Mouse (Mus musculus) c-Kit-positive CD71-positive TER-119-negative erythroid progenitor cells, embryonic 14.5 days (primary cell): ENCODE results near the gene Egr4.

ENCODE experiments used
- DNase-seq: peaks from one replicate; pipeline ENCODE4 v3.0.0-alpha.2; 2013; ENCODE audit warnings: low read depth

The Egr4 gene

DNA sequence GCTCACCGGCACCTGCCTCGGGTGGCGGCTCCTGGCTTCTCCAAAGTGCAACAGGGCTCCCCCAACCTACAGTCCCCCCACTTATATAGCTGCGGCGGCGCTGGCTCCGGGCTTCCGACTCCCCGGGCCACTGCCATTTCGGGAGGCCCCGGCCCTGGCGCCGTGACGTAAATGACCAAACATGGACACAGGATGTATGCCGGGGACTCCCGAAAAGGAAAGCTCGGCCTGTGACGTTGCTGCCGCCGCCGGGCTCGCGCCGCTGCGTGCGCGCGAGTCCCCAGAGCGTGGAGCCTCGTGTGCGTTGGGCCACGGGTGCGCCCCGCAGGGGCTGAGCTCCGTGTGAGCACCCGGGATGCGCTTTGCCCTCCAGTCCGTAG, at the start of gene Egr4:
TSS of gene Egr4 (minus strand) at position 59 of the 380 bp plus-strand sequence.
- DNase-seq: no peak

DNA sequence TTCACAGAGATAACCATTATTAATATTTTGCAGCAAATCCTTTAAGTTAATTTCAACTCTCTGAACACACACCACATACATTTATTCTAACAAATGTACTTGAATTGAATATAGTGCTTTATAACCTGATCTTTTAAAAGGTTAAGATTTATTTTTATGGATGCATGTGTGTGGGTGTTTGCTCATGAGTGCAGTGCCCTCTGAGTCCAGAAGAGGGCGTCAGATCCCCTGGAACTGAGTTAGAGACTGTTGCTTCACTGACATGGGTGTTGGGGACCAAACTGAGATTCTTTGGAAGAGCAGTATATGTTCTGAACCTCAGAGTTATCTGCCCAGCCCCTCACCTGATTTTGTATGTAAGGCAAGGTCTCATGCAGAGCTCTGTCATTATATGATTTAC, 49.0 kb upstream of the Egr4 start:
- no peak for DNase-seq

DNA sequence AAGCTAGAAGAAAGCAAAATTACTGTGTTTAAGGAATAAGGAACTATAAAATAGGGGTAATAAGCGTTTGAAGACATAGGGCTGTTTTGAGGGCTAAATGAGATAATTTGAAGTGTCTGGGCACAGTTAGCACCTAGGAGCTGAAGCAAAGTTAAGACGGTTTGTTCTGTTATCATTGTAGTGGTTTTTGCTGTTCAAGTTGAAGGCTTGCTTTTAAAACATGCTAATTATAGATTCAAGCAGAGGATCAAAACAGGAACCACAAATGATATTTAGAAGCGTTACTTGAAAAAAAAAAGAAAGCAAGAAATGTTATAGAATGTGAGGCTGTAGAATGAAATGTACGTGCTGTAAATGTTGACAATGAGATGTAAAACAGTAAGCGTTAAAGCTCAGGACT, 34.3 kb upstream of the Egr4 start:
- no peak for DNase-seq

DNA sequence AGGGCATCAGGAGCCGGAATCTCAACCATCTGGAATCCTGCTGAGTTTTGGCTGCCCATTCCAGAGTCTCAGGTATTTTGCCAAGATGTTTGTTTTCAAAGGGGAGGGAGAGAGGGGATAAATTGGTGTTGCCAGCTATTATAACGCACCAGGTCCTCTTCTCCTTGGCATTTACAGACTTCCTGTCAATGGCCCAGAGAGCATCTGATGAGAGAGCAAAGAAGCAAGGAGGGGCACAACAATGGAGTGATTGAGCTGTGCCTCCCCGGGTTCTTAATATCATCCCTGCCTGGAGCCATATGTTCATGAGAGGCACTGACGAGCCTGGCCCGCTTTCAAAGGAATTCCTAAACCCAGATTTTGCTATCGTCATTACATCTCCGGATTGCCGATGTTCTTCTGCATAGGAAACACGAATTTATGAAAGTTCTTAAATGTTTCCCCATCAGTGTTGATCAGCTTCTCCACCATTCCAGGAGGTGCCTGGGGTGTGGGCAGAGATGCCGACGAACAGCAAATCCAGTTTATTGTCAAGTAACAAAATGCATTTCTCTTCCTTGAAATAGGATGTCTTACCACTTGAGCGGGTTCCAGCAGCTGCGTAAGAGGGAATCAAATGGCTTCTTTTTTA, 31.0 kb upstream of the Egr4 start:
- DNase-seq: no peak

DNA sequence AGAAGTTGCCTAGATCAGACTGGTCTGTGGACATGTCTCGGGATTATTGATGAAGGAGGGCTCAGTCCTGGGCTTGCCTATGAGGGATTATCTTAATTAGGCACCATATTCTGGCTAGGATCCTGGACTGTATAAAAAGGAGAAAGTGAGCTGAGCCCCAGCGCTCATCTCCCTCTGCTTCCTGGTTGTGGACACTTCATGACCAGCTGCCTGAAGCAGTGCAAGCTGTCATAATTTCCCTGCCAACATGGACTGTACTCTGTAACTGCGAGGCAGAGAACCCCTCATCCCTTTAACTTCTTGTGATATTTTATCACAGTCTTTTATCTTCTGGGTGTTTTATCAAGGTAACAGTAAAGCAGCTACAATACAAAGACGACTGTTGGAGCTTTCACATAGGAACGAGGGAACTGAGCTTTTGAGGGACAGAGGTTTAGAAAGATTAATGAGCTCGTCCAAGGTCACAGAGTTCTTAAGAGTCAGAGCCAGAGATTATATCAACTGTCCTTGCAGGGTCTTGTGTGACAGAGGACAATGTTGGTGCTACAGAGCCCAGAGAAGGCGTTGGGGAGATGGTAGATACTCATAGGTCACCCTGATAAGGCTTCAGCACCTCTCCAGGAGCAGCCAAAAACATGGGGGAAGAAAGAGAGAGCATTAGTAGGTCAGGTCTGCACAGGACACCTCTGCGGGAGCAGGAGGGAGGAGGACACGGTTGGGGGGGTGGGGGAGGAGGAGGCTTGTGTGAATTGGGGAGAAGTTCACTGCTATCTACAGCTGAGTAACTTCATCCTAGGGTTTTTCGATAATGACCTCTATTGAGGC, 30.2 kb upstream of the Egr4 start:
- DNase-seq: no peak

DNA sequence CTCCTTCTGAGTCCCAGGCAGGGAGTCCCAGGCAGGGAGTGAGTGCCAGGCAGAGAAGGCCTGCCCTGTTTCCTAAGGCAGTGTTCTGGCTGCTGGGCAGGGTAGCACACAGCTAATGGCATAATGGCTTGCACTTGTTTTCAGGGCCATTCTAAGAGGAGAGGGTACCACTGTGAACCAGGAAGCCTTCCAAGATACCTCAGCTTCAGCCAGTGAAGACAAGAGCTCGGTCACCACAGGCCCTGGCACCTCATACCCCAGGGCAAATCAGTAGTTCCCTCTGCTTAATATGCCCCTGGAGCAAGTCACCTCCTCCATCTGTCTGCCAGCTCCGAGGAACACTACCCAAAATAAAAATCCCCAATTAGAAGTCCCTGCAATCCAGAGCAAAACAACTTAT, 9.4 kb upstream of the Egr4 start:
- DNase-seq: no peak

DNA sequence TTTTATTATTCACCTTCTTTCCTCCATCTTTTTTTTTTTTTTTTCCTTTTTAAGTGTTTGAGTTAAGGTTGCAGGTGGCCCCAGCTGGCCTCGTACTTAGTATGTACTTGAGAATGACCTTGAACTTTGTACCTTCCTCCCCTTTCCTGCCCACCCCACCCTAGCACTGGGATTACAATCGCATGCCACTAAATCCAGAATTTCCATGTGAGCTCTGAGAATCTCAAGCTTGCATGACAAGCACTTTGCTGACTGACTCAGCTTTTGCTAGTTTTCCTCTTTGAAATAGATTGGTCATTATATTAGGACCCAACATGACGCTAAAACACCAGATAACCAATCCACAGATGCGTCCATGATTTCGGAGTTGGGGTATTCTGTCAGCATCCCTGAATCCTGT, 8.6 kb upstream of the Egr4 start:
- DNase-seq: no peak

DNA sequence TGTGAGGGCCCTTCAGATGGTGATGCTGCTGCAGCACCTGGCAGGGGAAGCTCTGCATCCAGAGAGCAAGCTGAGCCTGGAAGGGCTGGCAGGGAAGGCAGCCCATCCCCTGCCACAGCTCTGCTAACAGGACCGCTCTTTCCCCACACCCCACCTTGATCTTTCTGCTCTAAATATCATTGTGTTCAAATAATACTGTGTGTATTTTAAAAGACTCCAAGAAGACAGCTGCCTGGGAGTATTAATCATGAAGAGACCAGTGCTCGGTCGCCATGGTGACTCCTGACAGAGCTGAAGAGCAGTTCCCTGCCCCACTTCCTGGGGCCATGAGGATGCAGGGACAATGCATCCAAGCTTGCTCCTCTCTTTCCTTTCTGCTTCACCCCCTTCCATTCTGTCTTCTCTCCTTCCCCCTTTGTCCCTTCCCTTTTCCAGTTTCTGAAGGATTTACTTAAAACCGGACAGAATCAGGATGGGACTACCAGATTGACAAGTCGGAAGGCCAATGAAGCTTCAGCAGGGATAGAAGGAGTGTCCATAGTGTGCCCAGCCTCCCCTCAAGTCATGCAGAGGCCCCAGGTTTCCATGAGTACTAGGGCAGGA, 4.8 kb upstream of the Egr4 start:
- no peak for DNase-seq

DNA sequence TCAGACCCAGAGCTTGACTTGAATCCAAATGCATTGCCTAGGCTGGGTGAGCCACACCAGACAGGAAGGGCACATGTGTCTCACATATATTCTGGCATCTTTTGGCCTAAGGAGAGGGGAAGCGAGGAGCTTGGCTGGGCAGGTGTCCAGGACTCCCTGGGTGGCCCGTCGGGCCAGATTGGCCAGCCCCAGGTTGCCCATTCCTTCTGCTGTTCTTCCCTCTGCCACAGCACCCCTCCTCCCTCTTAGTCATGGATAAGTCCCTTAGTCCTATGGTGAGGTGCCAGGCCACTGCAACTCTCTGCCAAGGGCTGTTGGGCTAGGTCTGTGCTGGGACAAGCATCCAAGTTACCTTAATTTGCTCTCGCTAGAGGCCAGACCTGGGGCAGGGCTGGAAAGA, 2.6 kb upstream of the Egr4 start:
- DNase-seq: no peak

DNA sequence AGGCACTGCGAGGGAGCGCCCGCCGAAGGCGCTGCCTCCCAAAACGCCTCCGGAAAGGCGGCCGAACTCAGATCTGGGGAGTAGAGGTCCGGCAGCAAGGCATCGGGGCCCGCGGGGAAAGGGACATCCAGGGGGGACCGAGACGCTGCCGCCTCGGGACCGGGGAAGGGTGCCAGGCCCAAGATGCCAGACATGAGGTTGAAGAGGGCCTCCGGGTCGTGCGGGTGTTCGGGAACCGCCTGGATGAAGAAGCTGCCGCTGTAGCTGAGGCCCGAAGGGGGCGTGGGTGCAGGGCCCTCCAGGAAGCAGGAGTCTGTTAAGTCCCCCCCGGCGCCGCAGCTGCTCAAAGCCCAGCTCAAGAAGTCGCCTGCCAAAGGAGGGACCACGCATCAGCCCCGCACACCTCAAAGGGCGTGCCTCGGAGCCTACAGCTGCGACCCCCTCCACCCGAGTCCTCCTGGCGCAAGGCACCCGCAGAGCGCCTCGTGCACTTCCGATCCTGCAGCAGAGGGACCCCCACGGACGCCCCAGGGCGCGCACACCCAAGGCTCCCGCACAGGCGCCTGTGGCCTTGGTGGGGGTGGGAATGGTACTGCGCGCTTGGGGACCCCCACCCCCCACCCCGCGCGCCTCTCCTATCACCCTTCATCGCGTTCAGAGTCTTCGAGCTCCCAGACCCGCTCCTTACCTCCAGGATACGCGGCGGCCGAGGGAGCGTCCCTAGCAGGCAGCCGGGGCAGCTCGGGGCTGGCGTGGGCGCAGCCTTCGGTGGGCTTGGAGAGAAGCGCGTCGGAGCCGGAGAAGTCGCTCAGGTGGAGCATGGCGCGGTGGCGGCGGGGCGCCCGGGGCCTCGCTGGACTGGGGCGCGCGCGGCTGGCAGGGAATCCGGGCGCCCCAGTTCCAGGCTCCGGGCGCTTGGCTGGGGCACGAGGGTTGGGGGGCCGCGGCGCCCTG, 535 bp downstream of the Egr4 start:
- no peak for DNase-seq

DNA sequence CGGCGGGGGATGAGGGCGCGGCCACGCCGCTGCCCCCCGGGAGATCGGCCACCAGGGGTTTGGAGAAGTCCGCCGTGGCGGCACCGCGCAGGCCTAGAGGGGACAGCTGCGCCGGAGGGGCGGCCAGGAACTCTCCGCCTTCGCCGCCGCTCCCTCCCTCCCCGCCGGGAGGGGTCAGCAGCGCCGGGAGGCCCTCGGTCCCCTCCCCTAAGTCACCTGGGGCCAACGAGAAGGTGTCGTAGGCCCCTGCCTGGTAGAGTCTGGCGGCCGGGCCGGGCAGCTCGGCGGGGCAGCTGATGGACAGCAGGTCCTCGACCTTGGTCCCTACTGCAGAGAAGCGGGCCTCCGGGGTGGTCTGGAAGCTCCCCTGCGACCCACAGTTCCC, 1.3 kb downstream of the Egr4 start:
- no peak for DNase-seq

DNA sequence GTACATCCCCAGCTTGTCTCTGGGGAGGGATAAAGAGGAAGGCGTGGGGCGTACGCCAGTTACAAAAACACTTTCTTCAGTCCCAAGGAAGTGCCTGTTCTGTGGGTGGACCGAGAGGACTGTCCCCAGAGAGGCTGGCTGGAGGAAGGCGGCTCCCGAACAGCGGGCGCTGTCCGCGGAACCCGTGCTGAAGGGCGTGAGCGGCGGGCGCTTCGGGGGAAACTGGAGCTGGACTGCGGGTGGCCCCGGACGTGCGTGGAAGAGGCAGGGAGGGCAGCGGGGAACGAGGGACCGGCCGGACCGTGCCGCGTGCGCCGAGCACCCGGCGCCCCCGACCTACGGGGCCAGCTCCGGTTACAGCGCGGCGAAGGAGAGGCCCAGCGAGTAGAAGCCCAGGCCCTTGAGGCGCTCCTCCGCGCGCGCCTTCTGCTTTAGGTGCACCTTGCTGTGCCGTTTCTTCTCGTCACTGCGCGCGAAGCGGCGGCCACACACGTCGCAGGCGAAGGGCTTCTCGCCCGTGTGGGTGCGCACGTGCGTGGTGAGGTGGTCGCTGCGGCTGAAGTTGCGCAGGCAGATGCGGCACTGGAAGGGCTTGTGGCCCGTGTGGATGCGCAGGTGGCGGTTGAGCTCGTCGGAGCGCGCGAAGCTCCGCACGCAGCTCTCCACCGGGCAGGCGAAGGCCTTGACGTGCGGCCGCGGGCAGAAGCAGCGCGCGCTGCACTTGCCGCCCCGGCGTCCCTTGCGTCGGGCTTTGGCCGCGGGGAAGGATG, 1.9 kb downstream of the Egr4 start:
- no peak for DNase-seq

DNA sequence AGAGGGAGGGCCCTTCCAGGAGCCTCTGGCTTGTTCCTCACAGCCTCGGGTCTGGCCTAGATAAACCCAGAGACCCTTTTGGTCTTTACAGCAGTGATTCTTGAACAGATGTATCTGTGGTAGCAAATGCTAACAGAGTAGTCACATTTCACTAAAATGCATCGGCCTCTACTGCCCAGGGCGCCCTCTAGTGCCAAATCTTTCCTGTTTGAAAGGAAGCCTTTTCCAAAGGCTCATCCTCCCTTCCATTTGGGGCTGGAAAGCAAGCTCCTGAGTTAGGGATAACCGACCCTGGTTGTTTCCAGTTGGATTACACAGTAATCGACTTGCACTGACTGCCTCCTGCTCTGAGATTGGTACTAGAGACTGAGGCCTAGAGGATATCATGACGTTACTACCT, 2.9 kb downstream of the Egr4 start:
- DNase-seq: no peak

DNA sequence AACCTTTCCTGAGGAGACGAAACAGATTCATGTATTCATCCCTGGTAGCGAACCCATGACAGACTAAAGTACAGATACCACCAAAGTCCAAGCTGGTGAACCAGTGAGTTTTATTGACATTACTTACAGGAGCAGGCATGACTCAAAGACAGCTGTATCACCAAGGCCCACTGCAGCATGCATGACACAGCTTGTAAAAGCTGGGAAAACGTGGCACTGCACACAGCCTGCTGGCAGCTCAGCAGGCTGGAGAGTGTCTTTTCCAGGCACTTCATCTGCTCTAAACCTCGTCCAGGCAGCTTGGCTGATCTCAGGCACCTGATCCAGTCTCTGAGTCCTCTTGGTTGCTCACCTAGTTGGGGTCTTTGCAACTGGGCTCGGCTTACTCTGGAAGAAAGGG, 4.8 kb downstream of the Egr4 start:
- no peak for DNase-seq

DNA sequence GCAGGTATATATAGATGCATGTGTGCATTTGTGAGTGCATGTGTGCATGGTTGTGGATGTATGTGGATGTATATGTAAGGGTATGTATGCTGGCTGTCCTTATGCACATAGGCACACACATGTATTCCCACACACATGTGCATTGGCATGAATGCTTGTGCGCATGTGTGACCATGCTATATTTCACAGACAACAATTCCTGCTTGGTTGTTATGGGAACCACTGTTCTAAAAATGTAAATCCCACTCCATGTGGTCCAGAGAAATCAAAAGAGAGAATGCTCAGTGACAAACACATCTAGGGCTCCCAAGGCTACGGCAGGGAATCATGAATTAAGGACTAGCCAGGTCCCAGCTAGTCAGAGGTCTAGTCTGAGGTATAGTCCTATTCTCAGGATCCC, 8.5 kb downstream of the Egr4 start:
- DNase-seq: no peak

DNA sequence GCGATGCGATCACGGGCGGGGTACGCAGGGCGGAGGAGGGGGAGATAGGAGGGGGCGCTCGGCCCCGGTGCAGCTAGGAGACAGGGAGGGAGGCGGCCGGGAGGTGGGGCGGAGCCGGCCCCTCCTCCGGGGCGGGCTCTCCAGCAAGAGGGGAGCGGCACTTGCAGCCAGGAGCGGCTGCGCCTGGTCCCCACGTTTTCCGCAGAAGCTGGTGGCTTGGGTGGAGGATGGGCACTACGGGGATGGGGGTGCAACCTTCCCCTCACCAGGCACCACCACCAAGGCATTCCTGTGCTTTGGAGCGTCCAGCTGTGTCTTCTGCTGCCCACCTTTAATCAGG, 10.5 kb downstream of the Egr4 start, which contains the start of gene Fbxo41:
TSS of gene Fbxo41 (minus strand) at position 84 of the 340 bp plus-strand sequence.
- DNase-seq: no peak

DNA sequence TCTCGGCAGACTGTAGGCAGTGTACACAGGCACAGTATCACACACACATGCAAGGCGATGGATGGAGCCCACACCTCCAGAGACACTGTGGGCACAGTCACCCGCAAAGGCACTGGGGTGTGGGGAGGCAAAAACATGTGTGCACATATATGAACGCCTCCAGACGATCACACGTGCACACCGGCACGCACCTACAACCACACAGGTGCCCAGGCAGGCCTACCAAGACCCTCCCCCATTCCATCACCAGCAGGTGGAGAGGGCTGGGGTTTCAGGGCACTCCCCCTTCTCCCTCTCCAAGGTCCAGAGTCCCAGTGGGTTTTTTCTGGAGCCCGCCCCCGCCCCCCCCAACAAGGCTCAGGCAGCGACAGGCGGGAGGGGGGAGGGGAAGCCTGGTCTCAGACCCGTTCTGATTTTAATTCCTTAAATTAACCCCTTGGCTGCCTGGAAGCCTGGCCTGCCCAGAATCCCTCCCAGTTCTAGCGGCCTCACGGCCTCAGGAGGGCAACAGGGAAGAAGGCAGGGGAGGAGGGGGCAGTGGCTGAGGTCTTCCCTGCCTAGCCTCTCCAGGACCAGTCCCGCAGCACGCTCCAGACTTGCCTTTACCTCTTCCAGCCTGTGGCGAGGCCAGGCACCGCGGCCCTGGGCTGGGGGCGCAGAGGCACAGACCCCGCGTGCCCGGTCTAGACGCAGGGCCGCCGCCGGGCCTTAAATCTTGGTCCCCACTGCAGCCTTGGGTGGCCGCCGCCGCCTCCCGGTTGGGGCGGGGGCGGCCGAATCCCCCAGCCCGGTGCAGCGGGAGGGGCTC, 11.1 kb downstream of the Egr4 start:
- DNase-seq: no peak

DNA sequence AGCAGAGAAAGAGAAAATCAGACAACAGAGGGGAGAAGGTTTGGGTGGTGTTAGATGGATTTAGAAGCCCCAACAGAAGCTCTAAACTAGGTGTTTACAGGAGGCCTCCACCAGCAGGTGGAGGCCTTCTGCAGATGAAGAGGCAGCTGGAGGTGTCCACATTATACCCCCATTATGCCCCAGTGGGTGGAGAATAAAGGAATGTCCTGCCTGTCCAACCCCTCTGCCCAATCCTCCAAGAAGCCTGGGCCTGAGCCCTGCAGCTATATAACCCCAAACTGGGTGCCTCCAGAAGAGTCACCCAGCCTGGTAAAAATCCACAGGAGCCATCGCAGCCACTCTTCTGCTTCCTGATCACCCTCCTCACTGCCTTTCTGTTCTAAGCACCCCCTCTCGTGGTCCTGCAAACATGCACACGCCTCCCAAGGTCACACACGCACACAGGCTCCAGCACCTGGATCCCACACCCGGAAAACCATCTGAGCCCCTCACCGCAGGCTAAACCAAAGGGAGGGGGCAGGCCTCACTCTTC, 11.8 kb downstream of the Egr4 start:
- DNase-seq: no peak

DNA sequence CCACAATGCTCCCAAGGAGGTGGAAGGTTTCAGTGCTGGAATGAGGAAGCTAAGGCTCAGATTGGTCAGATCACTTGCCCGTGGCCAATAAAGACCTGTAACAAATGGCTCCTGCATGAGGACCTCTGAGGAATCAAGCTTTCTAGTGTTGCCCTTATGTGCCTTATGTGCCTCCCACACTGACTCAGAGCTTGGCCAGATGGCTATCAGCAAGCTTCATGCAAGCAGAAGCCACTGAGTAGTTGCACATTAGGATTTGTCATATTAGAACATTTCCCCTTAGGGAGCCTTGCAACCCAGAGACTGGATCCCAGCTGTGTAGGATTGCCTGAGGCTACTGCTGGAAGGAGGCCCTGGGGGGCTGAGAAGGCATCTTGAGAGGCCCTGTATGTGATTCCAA, 13.0 kb downstream of the Egr4 start:
- no peak for DNase-seq

DNA sequence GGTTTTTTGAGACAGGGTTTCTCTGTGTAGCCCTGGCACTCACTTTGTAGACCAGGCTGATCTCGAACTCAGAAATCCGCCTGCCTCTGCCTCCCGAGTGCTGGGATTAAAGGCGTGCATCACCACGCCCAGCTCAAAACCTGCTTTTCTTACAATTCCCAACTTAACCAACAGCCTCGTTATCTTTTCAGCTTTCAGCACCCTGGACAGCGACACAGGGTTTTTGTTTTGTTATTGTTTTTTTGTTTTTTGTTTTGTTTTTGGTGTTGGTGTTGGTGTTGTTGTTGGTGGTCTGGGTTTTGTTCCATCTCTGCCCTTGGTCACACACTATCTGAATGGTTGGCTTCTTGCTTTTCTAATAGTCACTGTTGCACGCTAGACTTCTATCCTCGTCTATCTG, 15.2 kb downstream of the Egr4 start:
- DNase-seq: peak; percentile 40

DNA sequence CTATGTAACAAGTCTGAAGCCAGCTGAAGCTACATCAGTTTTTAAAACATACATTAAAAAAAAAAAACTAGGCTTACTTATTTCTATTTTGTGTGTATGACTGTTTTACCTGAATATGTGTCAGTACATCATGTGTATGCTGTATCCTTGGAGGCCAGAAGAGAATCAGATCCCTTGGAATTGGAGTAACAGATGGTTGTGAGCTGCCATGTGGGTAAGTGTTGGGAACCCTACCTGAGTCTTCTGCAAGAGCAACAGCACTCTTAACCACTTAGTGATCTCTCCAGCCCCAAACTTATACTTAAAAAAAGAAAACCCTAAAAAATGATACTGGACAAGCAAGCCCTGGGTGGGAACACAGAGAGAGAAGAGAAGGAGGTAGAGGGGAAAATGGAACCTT, 16.4 kb downstream of the Egr4 start:
- no peak for DNase-seq
